Mouse (Mus musculus): ENCODE data around the gene Gm20604. TPM values are rescaled to one million over a fixed set of nuclear protein-coding genes. Genes with fewer than 3 reads are reported as not detected.

The Gm20604 gene
- 10.0 and 10.6 TPM in 2 replicates for total RNA-seq (2015)
- total RNA-seq (2017): 3.3 and 5.4 TPM in 2 replicates

GRCm38 (mm10) chr12:102758403-102758756 lies at the start of gene Gm20604:
Gm20604 (minus strand) TSS chr12:102758672.
- ATAC-seq (ENCODE audit: poor library complexity, severe bottlenecking): no peak

GRCm38 (mm10) chr12:102799528-102799927 lies 41.1 kb upstream of the Gm20604 start:
- peak; percentile 38; the same call in 1 of the 2 replicates for ATAC-seq (ENCODE audit: poor library complexity, severe bottlenecking)

GRCm38 (mm10) chr12:102787927-102788326 lies 29.5 kb upstream of the Gm20604 start:
- ATAC-seq (ENCODE audit: poor library complexity, severe bottlenecking): no peak

- ATAC-seq (ENCODE audit: poor library complexity, severe bottlenecking): peak; percentile 9
These were observed 27.1 kb upstream of the Gm20604 start for GRCm38 (mm10) chr12:102785593-102785985.

- peak; percentile 93 for ATAC-seq (ENCODE audit: poor library complexity, severe bottlenecking)
These were observed 26.6 kb upstream of the Gm20604 start for GRCm38 (mm10) chr12:102784899-102785592.

GRCm38 (mm10) chr12:102782841-102783240 lies 24.4 kb upstream of the Gm20604 start:
- ATAC-seq (ENCODE audit: poor library complexity, severe bottlenecking): no peak

- peak; percentile 27; the same call in 1 of the 2 replicates for ATAC-seq (ENCODE audit: poor library complexity, severe bottlenecking)
These were observed 21.0 kb upstream of the Gm20604 start for GRCm38 (mm10) chr12:102779452-102779851.

- no peak for ATAC-seq (ENCODE audit: poor library complexity, severe bottlenecking)
These were observed 19.7 kb upstream of the Gm20604 start for GRCm38 (mm10) chr12:102778151-102778550.

GRCm38 (mm10) chr12:102776035-102776434 lies 17.6 kb upstream of the Gm20604 start:
- no peak for ATAC-seq (ENCODE audit: poor library complexity, severe bottlenecking)

GRCm38 (mm10) chr12:102772676-102773075 lies 14.2 kb upstream of the Gm20604 start:
- ATAC-seq (ENCODE audit: poor library complexity, severe bottlenecking): no peak

- ATAC-seq (ENCODE audit: poor library complexity, severe bottlenecking): no peak
These were observed 13.1 kb upstream of the Gm20604 start for GRCm38 (mm10) chr12:102771601-102772000.

GRCm38 (mm10) chr12:102769000-102769399 lies 10.5 kb upstream of the Gm20604 start:
- no peak; the same call in 1 of the 2 replicates for ATAC-seq (ENCODE audit: poor library complexity, severe bottlenecking)

- ATAC-seq (ENCODE audit: poor library complexity, severe bottlenecking): no peak
These were observed 5.2 kb upstream of the Gm20604 start for GRCm38 (mm10) chr12:102763696-102764095.

- no peak for ATAC-seq (ENCODE audit: poor library complexity, severe bottlenecking)
These were observed 3.2 kb upstream of the Gm20604 start for GRCm38 (mm10) chr12:102761668-102762067.

- no peak for ATAC-seq (ENCODE audit: poor library complexity, severe bottlenecking)
These were observed 464 bp upstream of the Gm20604 start for GRCm38 (mm10) chr12:102758936-102759335.

GRCm38 (mm10) chr12:102757689-102758402 lies 626 bp downstream of the Gm20604 start, which contains the start of the genes Gm28051, Gon7 and Ubr7:
Gm28051 (minus strand) TSS chr12:102757765.
Gon7 (minus strand) TSS chr12:102757803.
Ubr7 (plus strand) TSS chr12:102757967.
- peak; percentile 96 for ATAC-seq (ENCODE audit: poor library complexity, severe bottlenecking)

- ATAC-seq (ENCODE audit: poor library complexity, severe bottlenecking): peak; percentile 67
These were observed 1.3 kb downstream of the Gm20604 start for GRCm38 (mm10) chr12:102757055-102757688.

GRCm38 (mm10) chr12:102756304-102756703 lies 2.2 kb downstream of the Gm20604 start:
- no peak for ATAC-seq (ENCODE audit: poor library complexity, severe bottlenecking)

GRCm38 (mm10) chr12:102748256-102748655 lies 10.2 kb downstream of the Gm20604 start:
- ATAC-seq (ENCODE audit: poor library complexity, severe bottlenecking): peak; percentile 23; the same call in 1 of the 2 replicates

- ATAC-seq (ENCODE audit: poor library complexity, severe bottlenecking): peak; percentile 71
These were observed 13.6 kb downstream of the Gm20604 start for GRCm38 (mm10) chr12:102744839-102745238.
